Mouse (Mus musculus): ENCODE data around the gene Adgrf4.

DNA sequence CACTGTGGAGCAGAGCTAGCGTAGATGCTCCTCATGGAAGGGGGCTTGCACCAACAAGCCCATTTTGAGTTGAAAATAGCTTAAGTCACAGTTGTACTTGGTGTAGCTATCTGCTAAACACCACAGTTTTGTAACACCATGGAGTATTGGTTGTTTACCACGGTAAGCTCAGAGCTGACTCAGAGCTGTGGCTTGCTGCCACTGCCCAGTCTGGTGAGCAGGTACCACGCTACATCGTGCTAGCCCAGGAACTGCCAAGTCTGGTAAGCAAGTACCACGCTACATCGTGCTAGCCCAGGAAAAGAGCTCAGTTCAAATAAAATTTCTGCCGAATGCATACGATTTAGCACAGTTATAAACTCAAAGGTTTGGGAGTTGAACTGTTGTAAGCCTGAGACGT lies 10.1 kb upstream of the Adgrf4 start:
- TF ChIP-seq CTCF (IDR thresholded peaks at IDR 0.05; ENCODE audit: low read depth, low read length) (no peak), POLR2A (IDR thresholded peaks at IDR 0.05; ENCODE audit: borderline replicate concordance, low read depth, low read length) (no peak)
